Mouse (Mus musculus): ENCODE results near the gene Alkbh1.

DNA sequence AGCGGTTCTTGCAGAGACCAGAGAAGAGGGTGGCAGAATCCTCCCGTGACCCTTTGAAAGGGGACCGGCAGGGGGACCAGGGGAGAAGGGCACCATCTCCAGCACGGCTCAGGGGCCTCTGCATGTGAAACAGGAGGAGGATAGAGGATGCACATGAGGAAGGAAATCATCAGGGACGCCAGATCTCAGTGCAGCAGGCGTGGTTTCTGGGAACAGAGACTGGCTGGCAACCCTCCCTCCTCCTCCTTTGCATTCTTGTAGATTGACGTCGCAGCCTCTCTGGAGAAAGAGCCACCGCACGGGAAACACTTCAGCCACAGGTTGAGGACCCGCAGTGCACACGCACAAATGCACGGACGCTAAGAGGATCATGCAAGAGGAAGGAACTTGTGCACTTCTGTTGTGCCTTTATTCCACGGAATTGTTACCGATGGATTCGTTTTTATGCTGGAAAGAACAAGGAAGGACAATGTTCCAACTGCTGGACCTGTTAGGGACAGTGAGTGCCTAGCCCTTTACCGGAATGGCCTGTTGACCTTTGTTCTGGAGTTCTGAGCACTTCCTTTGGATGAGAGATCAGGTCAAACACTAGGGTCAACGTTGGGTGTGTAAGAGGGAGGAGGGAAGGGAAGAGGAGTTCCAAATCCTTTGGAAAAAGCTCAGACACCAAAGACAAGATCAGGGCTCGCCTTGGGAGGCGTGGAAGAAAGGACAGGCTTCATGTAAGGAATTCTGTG, 35.8 kb downstream of the Alkbh1 start:
- TF ChIP-seq CTCF (conservative IDR thresholded peaks at IDR 0.05; ENCODE audit: insufficient read depth, insufficient read length, low read depth, low read length) (no peak), POLR2A (IDR thresholded peaks at IDR 0.05; ENCODE audit: low read depth, low read length) (no peak)
